Mouse (Mus musculus) stomach, embryonic 16.5 days (tissue): Measurements from ENCODE around the gene Olfr745. TPM values are rescaled to one million over a fixed set of nuclear protein-coding genes. Genes with fewer than 3 reads are reported as not detected.

ENCODE experiments used
- ATAC-seq: fragments of 200-750 bp; cut with Nextera tagmentation; 2 replicates; pipeline ENCODE4 v1.8.0; 2017; ENCODE audit warnings: moderate number of reproducible peaks, moderate TSS enrichment; ENCODE audit not compliant: insufficient read depth, low FRiP score
- H3K27ac ChIP-seq: fragments of 300-500 bp; sonication (generic); 2 replicates; pipeline ENCODE4 v1.5.1; 2014; ENCODE audit warnings: low read length
- H3K27me3 ChIP-seq: fragments of 300-500 bp; sonication (generic); 2 replicates; pipeline ENCODE4 v1.6.1; 2014; ENCODE audit warnings: low read length, control low read depth, mixed read lengths; ENCODE audit not compliant: control insufficient read depth, insufficient read depth
- H3K36me3 ChIP-seq: fragments of 300-500 bp; sonication (generic); 2 replicates; pipeline ENCODE4 v1.6.1; 2014; ENCODE audit warnings: low read length; ENCODE audit not compliant: control insufficient read depth, insufficient read depth
- H3K4me1 ChIP-seq: fragments of 300-500 bp; sonication (generic); 2 replicates; pipeline ENCODE4 v1.6.1; 2014; ENCODE audit warnings: low read length, control low read depth, mixed read lengths; ENCODE audit not compliant: control insufficient read depth, insufficient read depth
- H3K4me2 ChIP-seq: fragments of 300-500 bp; sonication (generic); 2 replicates; pipeline ENCODE4 v1.6.1; 2014; ENCODE audit warnings: low read depth, low read length, mixed read lengths
- H3K4me3 ChIP-seq: fragments of 300-500 bp; sonication (generic); replicated peaks from 2 replicates; pipeline ENCODE4 v1.5.1; 2014; ENCODE audit warnings: mild to moderate bottlenecking, low read length
- H3K9ac ChIP-seq: fragments of 300-500 bp; sonication (generic); 2 replicates; pipeline ENCODE4 v1.6.1; 2014; ENCODE audit warnings: low read length
- H3K9me3 ChIP-seq: fragments of 300-500 bp; sonication (generic); replicated peaks from 2 replicates; pipeline ENCODE4 v1.6.1; 2016; ENCODE audit warnings: low read length, control low read depth; ENCODE audit not compliant: control insufficient read depth
- WGBS: fragments of 180-500 bp; shearing (Covaris S2); extraction: QIAGEN DNeasy Blood & Tissue Kit; methylation state at CpG from one replicate; pipeline ENCODE4 v1.1.7; 2014; 5-methylcytosine and 5-hydroxymethylcytosine counted together
- polyA plus RNA-seq: library from polyadenylated mRNA; unstranded; fragments of >200 nt; fragmentation: Nextera tagmentation; extraction: Ambion mirVana; gene quantifications from 2 replicates; pipeline ENCODE4 v1.2.1, GENCODE M21; 2015

The Olfr745 gene
- not detected in 2 replicates for polyA plus RNA-seq

GRCm38 (mm10) chr14:50639088-50639487, at the start of gene Olfr745:
TSS of gene Olfr745 (plus strand) at chr14:50639388.
- H3K4me1 ChIP-seq: no peaks in the 10 kb centered on the region
- no peak within 1 kb of the TSS for H3K4me2 ChIP-seq
- H3K9me3 ChIP-seq: no peaks in the 10 kb centered on the region
- whole genome bisulfite sequencing: 89% methylated on average over 2 of the region's 2 CpGs
- H3K27ac ChIP-seq: no peak within 1 kb of the TSS
- no peaks in the 10 kb centered on the region for H3K36me3 ChIP-seq
- ATAC-seq: no peak
- no peak within 1 kb of the TSS for H3K4me3 ChIP-seq
- no peaks in the 10 kb centered on the region for H3K27me3 ChIP-seq
- H3K9ac ChIP-seq: no peak within 1 kb of the TSS

GRCm38 (mm10) chr14:50614579-50614978, 24.6 kb upstream of the Olfr745 start, which contains the start of gene Olfr744:
TSS of gene Olfr744 (plus strand) at chr14:50614879.
- ATAC-seq: no peak
- no peak within 1 kb of the TSS for H3K27ac ChIP-seq
- no peak within 1 kb of the TSS for H3K4me2 ChIP-seq
- H3K9ac ChIP-seq: no peak within 1 kb of the TSS
- no peaks in the 10 kb centered on the region for H3K27me3 ChIP-seq
- H3K9me3 ChIP-seq: no peaks in the 10 kb centered on the region
- no peaks in the 10 kb centered on the region for H3K4me1 ChIP-seq
- H3K36me3 ChIP-seq: no peaks in the 10 kb centered on the region
- no peak within 1 kb of the TSS for H3K4me3 ChIP-seq
- 83% methylated on average over 2 of the region's 2 CpGs for WGBS

- H3K27me3 ChIP-seq: no peaks in the 10 kb centered on the region
- H3K27ac ChIP-seq: no peak within 1 kb of the TSS
- no peaks in the 10 kb centered on the region for H3K9me3 ChIP-seq
- H3K4me3 ChIP-seq: no peak within 1 kb of the TSS
- no peak for ATAC-seq
- H3K4me1 ChIP-seq: no peaks in the 10 kb centered on the region
- no peaks in the 10 kb centered on the region for H3K36me3 ChIP-seq
- H3K4me2 ChIP-seq: no peak within 1 kb of the TSS
- H3K9ac ChIP-seq: no peak within 1 kb of the TSS
These were observed 7.6 kb downstream of the Olfr745 start, which contains the start of gene Olfr746 for GRCm38 (mm10) chr14:50646783-50647182. TSS of gene Olfr746 (plus strand) at chr14:50647083.

- no peaks in the 10 kb centered on the region for H3K4me1 ChIP-seq
- H3K9ac ChIP-seq: no peak within 1 kb of the TSS
- H3K27ac ChIP-seq: no peak within 1 kb of the TSS
- H3K4me3 ChIP-seq: no peak within 1 kb of the TSS
- H3K36me3 ChIP-seq: no peaks in the 10 kb centered on the region
- no peaks in the 10 kb centered on the region for H3K27me3 ChIP-seq
- H3K9me3 ChIP-seq: no peaks in the 10 kb centered on the region
- no peak within 1 kb of the TSS for H3K4me2 ChIP-seq
- 91% methylated on average over 3 of the region's 3 CpGs for WGBS
- ATAC-seq: no peak
These were observed 53.9 kb downstream of the Olfr745 start, which contains the start of gene Olfr747 for GRCm38 (mm10) chr14:50693106-50693505. TSS of gene Olfr747 (minus strand) at chr14:50693206.

Other genes starting within 250 kb of the Olfr745 start
- gene Olfr738, start 231.8 kb upstream of the Olfr745 start, polyA plus RNA-seq: not detected in 2 replicates
- not detected in 2 replicates for gene Olfr739, start 220.8 kb upstream of the Olfr745 start, polyA plus RNA-seq
- not detected in 2 replicates for gene Olfr740, start 193.8 kb upstream of the Olfr745 start, polyA plus RNA-seq
- not detected in 2 replicates for gene Olfr741, start 166.7 kb upstream of the Olfr745 start, polyA plus RNA-seq
- gene Olfr742, start 135.8 kb upstream of the Olfr745 start, polyA plus RNA-seq: not detected in 2 replicates
- not detected in 2 replicates for gene Olfr743, start 117.5 kb upstream of the Olfr745 start, polyA plus RNA-seq
- gene Olfr744, start 24.5 kb upstream of the Olfr745 start, polyA plus RNA-seq: not detected in 2 replicates
- not detected in 2 replicates for gene Olfr746, start 7.7 kb downstream of the Olfr745 start, polyA plus RNA-seq
- gene Olfr747, start 53.8 kb downstream of the Olfr745 start, polyA plus RNA-seq: not detected in 2 replicates
- not detected in 2 replicates for gene Olfr748, start 68.0 kb downstream of the Olfr745 start, polyA plus RNA-seq
- gene Olfr749, start 105.7 kb downstream of the Olfr745 start, polyA plus RNA-seq: not detected in 2 replicates
- 58.5 and 61.4 TPM in 2 replicates for gene Ttc5, start 146.1 kb downstream of the Olfr745 start, polyA plus RNA-seq
- gene Ccnb1ip1, start 168.3 kb downstream of the Olfr745 start, polyA plus RNA-seq: not detected in 2 replicates
- 56.4 and 62.2 TPM in 2 replicates for gene Parp2, start 168.5 kb downstream of the Olfr745 start, polyA plus RNA-seq
- 9.7 and 11.5 TPM in 2 replicates for gene Tep1, start 231.2 kb downstream of the Olfr745 start, polyA plus RNA-seq